Mouse (Mus musculus) T-helper 2 cell (primary cell): ENCODE results near the gene Gm17093.
"Not testable (repeated sequence)": the region's sequence is repeated elsewhere in the genome, so short reads cannot be mapped to it uniquely, and the experiment has no call there.

Source experiments
- in situ Hi-C: fragments of 300-600 bp; cut with MboI, MseI; formaldehyde crosslinking; loops from one replicate; pipeline ENCODE4 v1.15.1; 2025; ENCODE audit warnings: high pct_unique_total_duplicates

Gm17093 gene

DNA sequence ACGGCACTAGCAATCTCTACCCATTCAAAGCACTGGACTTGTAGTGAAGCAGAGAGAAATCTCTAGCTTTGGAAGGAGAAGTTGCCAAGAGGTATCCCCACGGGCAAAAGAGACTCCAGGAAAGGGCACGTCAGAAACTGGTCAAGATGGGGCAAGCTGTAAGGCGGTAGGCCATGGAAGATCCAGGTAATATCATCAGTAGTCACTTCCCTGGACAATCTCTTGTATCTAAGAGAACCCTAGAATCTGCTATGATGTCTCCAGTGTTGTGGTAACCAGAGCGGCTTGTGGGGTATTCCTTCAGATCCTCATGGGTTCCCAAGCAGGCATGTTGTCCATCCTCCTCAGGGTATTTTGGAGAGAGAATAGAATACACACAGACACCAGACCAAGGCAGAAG is at the start of gene Gm17093:
Gm17093 (plus strand) TSS at position 301 of the 400 bp plus-strand sequence.
- in situ Hi-C loops: not testable (repeated sequence)

DNA sequence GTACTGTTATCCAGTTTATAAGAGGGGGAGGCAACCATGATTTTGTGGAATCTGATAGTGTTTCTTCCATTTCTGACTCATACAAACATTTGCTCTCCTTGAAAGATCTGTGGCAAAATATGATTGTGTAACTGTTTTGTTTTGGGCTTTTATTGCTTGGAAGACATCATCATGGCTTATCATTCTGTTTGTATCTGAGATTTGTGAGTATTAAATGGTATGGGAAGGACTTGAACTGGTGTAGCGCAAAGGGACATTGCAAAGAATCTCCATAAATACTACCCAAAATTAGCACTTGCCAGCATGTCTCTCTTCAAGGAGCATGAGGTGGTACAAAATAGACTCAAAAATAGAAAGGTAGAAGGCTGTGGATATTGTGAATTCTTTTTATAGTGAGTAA is 25.9 kb upstream of the Gm17093 start, which contains the start of gene BC061237:
BC061237 (plus strand) TSS at position 301 of the 400 bp plus-strand sequence.
- in situ Hi-C loops: not testable (repeated sequence)

DNA sequence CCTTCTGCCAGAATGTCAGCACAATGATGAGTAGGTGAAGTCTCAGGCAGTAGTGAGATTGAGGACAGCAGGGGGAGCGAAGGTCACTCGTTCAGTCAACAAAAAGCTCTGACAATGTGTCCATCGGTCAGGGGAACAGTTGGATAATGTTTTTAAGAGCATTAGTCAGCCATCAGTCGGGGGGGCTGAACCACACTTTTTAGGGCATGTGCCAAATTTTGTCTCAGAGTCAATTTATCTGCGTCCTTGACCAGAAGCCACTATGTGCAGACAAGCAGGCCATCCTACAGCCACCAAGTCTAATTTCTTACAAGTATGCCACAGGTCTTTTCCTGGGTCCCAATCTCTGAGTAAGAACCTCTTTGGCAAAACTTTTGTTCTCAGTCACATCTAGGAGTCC is 29.9 kb downstream of the Gm17093 start:
- in situ Hi-C loops: not testable (repeated sequence)
